Mouse (Mus musculus) stomach, embryonic 14.5 days (tissue): ENCODE data around the gene Katnb1. TPM values are rescaled to one million over a fixed set of nuclear protein-coding genes. Genes with fewer than 3 reads are reported as not detected.
A peak's percentile ranks its signal among the peaks of the same experiment; 100 is the strongest.

Source experiments
- ATAC-seq: fragments of 200-750 bp; cut with Nextera tagmentation; 2 replicates; pipeline ENCODE4 v1.8.0; 2017; ENCODE audit warnings: low read depth, moderate TSS enrichment; ENCODE audit not compliant: insufficient number of reproducible peaks, insufficient read depth, low FRiP score
- H3K27ac ChIP-seq: fragments of 300-500 bp; sonication (generic); 2 replicates; pipeline ENCODE4 v1.5.1; 2014; ENCODE audit warnings: mild to moderate bottlenecking, low read length, moderate library complexity, mixed read lengths
- H3K27me3 ChIP-seq: fragments of 300-500 bp; sonication (generic); 2 replicates; pipeline ENCODE4 v1.6.1; 2014; ENCODE audit warnings: low read length, control low read depth, mixed read lengths; ENCODE audit not compliant: control insufficient read depth, insufficient read depth
- H3K36me3 ChIP-seq: fragments of 300-500 bp; sonication (generic); 2 replicates; pipeline ENCODE4 v1.6.1; 2014; ENCODE audit warnings: mild to moderate bottlenecking, control low read depth, low read length, moderate library complexity, mixed read lengths; ENCODE audit not compliant: control insufficient read depth, insufficient read depth
- H3K4me1 ChIP-seq: fragments of 300-500 bp; sonication (generic); 2 replicates; pipeline ENCODE4 v1.6.1; 2014; ENCODE audit warnings: low read length, control low read depth, mixed read lengths; ENCODE audit not compliant: control insufficient read depth, insufficient read depth
- H3K4me2 ChIP-seq: fragments of 300-500 bp; sonication (generic); replicated peaks from 2 replicates; pipeline ENCODE4 v1.6.1; 2014; ENCODE audit warnings: low read depth, low read length, control low read depth
- H3K4me3 ChIP-seq: fragments of 300-500 bp; sonication (generic); 2 replicates; pipeline ENCODE4 v1.5.1; 2014; ENCODE audit warnings: low read depth, low read length, control low read depth
- H3K9ac ChIP-seq: fragments of 300-500 bp; sonication (generic); replicated peaks from 2 replicates; pipeline ENCODE4 v1.6.1; 2014; ENCODE audit warnings: low read depth, mild to moderate bottlenecking, control low read depth, low read length, moderate library complexity, mixed read lengths
- H3K9me3 ChIP-seq: fragments of 300-500 bp; sonication (generic); 2 replicates; pipeline ENCODE4 v1.6.1; 2016; ENCODE audit warnings: low read depth, low read length, control low read depth; ENCODE audit not compliant: control insufficient read depth
- WGBS: fragments of 180-500 bp; shearing (Covaris S2); extraction: QIAGEN DNeasy Blood & Tissue Kit; methylation state at CpG from one replicate; pipeline ENCODE4 v1.1.7; 2014; 5-methylcytosine and 5-hydroxymethylcytosine counted together
- polyA plus RNA-seq: library from polyadenylated mRNA; unstranded; fragments of >200 nt; fragmentation: Nextera tagmentation; extraction: Ambion mirVana; gene quantifications from 2 replicates; pipeline ENCODE4 v1.2.1, GENCODE M21; 2014

Katnb1 gene
- polyA plus RNA-seq, 1 experiment from 2014 or later = 17.9 TPM

DNA sequence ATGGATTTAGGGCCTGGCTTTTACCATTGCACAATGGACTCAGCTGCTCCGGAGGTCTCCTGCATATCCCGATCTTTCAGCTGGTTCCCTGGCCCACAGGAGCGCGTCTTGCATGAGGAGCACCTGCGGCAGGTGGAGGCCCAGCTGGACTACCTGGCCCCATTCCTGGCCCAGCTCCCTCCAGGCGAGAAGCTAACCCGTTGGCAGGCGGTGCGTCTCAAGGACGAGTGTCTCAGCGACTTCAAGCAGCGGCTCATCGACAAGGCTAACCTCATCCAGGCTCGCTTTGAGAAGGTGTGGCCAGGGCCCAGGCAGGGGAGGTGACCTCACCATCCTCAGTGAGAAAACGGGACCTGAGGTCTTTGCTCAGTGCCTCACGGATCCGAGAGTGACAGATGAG lies 4.8 kb upstream of the Katnb1 start:
- 76% methylated on average over 17 of the region's 17 CpGs for WGBS

DNA sequence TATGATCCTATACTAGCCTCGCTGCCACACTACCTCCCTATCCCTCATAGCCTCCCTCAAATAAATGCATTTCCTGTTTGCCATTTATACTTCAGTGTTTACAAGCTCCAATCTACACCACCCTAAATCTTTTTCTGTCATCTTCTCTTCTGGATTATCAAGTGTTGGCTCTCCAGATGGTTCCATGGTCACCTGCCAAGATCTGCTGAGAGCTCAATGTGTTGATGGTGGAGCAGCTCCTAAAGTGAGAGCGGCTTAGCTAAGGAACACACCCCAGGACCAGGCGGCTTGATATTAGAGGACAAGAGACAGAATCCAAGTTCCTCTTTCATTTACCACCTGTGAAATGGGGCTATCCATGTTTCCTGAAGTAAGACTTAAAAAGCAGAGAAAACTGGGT lies 2.9 kb upstream of the Katnb1 start:
- Histone ChIP-seq H3K9me3 (no peaks in the 10 kb centered on the region), H3K27me3 (no peaks in the 10 kb centered on the region), H3K4me3 (no peak overlapping the region), H3K9ac (no peak overlapping the region), H3K36me3 (no peaks in the 10 kb centered on the region), H3K4me2 (no peak overlapping the region), H3K27ac (no peak overlapping the region), H3K4me1 (peaks cover 6% of the 10 kb centered on the region; the same call in 1 of the 2 replicates)
- no peak for ATAC-seq
- WGBS = 84% methylated on average over 3 of the region's 3 CpGs

More for the DNA sequence above, 4.8 kb upstream of the Katnb1 start:
- Histone ChIP-seq H3K36me3 (no peaks in the 10 kb centered on the region), H3K9me3 (no peaks in the 10 kb centered on the region), H3K27ac (no peak overlapping the region), H3K27me3 (no peaks in the 10 kb centered on the region), H3K4me3 (no peak overlapping the region), H3K9ac (no peak overlapping the region), H3K4me2 (no peak overlapping the region), H3K4me1 (no peaks in the 10 kb centered on the region)
- ATAC-seq = no peak

DNA sequence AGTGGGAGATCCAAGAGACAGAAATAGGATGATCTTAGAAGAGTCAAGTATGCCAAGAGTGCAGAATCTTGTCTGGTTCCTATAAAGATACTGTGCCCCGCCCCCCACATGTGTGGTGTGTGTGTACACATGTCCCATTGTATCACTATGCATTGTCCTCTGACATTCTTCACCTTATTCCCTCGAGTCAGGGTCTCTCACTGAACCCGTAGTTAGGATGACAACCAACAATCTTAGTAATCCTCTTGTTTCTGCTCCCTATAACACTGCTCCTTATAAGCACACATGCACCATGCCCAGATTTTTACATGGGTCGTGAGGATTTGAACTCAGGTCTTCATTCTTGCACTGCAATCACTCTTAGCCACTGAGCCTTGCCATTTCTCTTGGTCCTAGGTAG lies 1.7 kb upstream of the Katnb1 start:
- WGBS = 84% methylated on average over 4 of the region's 4 CpGs
- H3K4me2 ChIP-seq = no peak overlapping the region
- no peak for ATAC-seq
- no peak overlapping the region for H3K4me3 ChIP-seq
- H3K36me3 ChIP-seq = no peaks in the 10 kb centered on the region
- no peak overlapping the region for H3K9ac ChIP-seq
- H3K27ac ChIP-seq = no peak overlapping the region
- H3K4me1 ChIP-seq = peaks cover 6% of the 10 kb centered on the region; the same call in 1 of the 2 replicates
- no peaks in the 10 kb centered on the region for H3K27me3 ChIP-seq
- H3K9me3 ChIP-seq = no peaks in the 10 kb centered on the region

DNA sequence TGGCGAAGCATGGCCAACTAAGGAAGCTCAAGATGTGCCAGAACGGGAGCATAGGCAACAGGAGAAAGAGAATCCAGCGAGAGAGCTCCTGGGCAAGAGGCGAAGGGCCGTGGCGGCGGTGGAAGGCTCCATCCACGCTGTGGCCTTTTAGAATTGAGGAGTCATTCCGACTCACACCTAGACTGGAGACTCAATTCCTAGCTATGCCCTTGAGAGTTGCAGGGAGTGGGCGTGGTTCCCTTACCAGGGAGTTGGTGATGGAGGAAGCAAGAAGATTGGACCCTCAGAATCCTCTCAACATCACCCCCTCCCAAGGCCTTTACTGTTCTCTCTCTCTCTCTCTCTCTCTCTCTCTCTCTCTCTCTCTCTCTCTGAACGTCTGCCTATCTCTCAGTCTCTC lies 664 bp downstream of the Katnb1 start:
- Histone ChIP-seq H3K9me3 (no peaks in the 10 kb centered on the region), H3K4me1 (peaks cover 6% of the 10 kb centered on the region; the same call in 1 of the 2 replicates), H3K36me3 (no peaks in the 10 kb centered on the region; the same call in 1 of the 2 replicates), H3K9ac (peak overlapping the region; percentile 68), H3K4me3 (peak overlapping the region; percentile 91), H3K4me2 (peak overlapping the region; percentile 84), H3K27me3 (no peaks in the 10 kb centered on the region), H3K27ac (peak overlapping the region; percentile 66; the same call in 1 of the 2 replicates)
- ATAC-seq = no peak
- WGBS = 9% methylated on average over 11 of the region's 11 CpGs

DNA sequence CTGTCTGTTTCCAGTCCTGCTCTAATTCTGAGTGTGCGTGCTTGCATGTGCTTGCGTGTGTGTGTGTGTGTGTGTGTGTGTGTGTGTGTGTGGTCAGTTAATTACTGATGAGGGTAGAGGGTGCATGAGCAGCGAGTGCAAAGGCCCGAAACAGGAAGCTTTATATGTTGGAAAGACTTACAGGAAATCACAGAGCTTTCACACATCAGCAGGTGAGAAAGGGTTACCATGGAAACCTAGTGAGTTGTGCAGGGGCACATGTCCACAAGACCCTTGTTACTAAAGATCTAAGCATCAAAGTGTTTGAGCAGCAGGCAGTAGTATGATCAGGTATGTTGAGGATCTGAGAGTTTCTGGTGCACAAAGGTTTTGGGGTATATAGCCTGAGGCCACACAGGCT lies 3.3 kb downstream of the Katnb1 start:
- Histone ChIP-seq H3K27me3 (no peaks in the 10 kb centered on the region), H3K4me1 (peaks cover 6% of the 10 kb centered on the region; the same call in 1 of the 2 replicates), H3K4me3 (no peak overlapping the region), H3K27ac (no peak overlapping the region), H3K4me2 (no peak overlapping the region), H3K36me3 (peaks cover 14% of the 10 kb centered on the region), H3K9me3 (no peaks in the 10 kb centered on the region), H3K9ac (no peak overlapping the region)
- WGBS = 89% methylated on average over 4 of the region's 4 CpGs
- ATAC-seq = no peak

DNA sequence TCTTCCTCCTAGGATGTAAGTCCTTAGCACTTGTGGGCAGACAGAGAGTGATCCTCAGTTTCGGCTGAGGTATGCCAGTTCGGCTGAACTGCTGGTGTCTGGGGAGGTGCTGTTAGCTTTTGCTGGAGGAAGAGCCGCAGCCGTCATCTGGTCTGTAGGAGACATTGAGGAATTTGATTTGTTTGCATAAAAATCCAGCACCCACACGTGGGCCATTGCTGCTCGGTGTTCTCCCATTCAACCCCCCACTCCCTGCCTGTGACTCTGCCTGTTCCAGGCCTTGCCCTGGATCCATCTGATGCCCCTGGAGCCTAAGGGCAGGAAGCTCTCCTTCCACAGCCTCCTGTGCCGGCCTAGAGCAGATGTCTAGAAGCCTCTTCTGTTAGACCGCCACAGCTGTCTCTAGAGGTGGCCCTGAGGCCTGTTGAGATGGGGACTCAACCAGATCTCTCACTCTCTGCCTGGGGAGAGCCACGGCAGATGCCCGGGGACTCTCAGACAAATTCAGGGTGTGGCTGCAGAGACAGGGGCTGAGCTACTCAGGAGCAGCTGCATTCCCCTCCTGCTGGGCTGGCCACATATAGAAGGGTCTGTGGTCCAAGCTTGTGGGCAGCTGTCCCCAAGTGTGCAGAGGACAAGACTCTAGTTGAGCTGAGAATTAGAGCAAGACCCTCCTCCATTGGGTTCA lies 3.9 kb downstream of the Katnb1 start:
- no peak overlapping the region for H3K4me2 ChIP-seq
- no peak for ATAC-seq
- H3K4me1 ChIP-seq = peaks cover 6% of the 10 kb centered on the region; the same call in 1 of the 2 replicates
- no peaks in the 10 kb centered on the region for H3K9me3 ChIP-seq
- no peak overlapping the region for H3K9ac ChIP-seq
- H3K36me3 ChIP-seq = peaks cover 14% of the 10 kb centered on the region
- H3K27me3 ChIP-seq = no peaks in the 10 kb centered on the region
- H3K4me3 ChIP-seq = no peak overlapping the region
- H3K27ac ChIP-seq = no peak overlapping the region
- 73% methylated on average over 10 of the region's 10 CpGs for WGBS

DNA sequence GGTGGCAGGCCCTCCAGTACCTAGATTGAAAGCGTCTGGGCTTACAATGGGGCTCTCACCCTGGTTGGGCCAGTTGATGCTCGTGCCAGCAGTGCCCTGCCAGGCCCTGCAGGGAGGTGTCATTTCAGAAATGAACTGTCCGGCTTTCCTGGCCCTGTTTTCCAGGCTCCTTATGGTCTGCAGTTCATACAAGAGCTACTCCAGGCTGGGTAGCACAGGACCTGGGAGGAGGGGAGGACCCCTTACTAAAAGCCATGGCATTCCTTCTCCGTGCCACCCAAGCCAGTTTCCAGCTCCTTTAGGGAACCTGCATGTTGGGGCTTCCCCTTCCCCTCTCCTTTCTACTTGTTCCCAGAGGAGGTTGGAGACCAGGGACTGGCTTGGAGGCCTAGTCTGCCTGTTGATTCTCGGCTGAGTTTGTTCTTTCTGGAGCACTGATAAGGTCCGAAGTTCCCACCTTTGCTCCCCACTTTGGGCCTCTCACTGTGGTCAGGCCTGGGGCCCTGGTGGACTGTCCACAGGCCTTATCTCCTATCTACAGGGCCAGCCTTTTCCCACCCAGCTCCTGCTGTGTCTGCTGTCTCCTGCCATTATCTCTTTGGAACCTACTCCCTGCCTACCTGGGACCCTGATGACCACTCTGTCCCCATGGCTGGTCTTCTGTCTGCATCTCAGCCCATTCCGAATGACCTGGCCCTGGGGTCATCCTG lies 4.6 kb downstream of the Katnb1 start:
- Histone ChIP-seq H3K4me1 (peaks cover 6% of the 10 kb centered on the region; the same call in 1 of the 2 replicates), H3K9ac (no peak overlapping the region), H3K27me3 (no peaks in the 10 kb centered on the region), H3K4me3 (no peak overlapping the region), H3K27ac (no peak overlapping the region), H3K9me3 (no peaks in the 10 kb centered on the region), H3K4me2 (no peak overlapping the region), H3K36me3 (peaks cover 14% of the 10 kb centered on the region)
- 83% methylated on average over 7 of the region's 7 CpGs for WGBS
- ATAC-seq = no peak

DNA sequence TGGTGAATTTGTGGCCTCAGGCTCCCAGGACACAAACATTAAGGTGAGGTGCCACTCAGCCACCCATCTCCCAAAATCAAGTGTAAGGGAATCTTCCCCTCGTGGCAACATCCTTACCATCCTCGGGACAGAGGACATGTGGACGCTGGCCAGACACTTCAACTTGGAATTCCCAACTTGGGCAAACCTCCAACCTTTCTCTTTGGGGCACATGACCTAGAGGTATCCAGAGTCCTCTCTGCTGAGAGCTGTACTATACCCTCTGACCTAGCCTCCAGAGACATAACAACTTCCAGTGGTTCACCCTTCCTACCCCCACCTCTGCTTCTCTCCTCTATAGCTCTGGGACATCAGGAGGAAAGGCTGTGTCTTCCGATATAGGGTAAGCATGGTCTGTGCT lies 12.6 kb downstream of the Katnb1 start:
- no peak for ATAC-seq
- no peak overlapping the region for H3K27ac ChIP-seq
- no peak overlapping the region for H3K4me3 ChIP-seq
- no peak overlapping the region for H3K9ac ChIP-seq
- no peaks in the 10 kb centered on the region for H3K9me3 ChIP-seq
- H3K27me3 ChIP-seq = no peaks in the 10 kb centered on the region
- H3K4me1 ChIP-seq = no peaks in the 10 kb centered on the region
- 85% methylated on average over 4 of the region's 4 CpGs for WGBS
- no peak overlapping the region for H3K4me2 ChIP-seq
- peaks cover 25% of the 10 kb centered on the region for H3K36me3 ChIP-seq
